ENCODE assay signal across 20 mouse cellular contexts in genomic region chr14:119847540-119847939, GRCm38 (mm10).
DNase-seq lines count a peak whose midpoint lies in the region; ATAC-seq and TF ChIP-seq lines count a peak whose summit lies in the region.
"Had no signal": no experiment of that assay in that cellular context is flagged by ENCODE, and none has a peak within 500 bp of the region (broad histone marks: within the 10 kb centered on the region; RNA-seq: fewer than 3 reads in every experiment).

No protein-coding gene starts in this region.

- peak overlapping the region; percentile 71 for H3K27ac ChIP-seq in heart, embryonic 10.5 days
- no peak overlapping the region for H3K27ac ChIP-seq in heart, embryonic 16.5 days (ENCODE audit: low read length)
- no peak overlapping the region for H3K27ac ChIP-seq in heart, adult 2 months
- no peak overlapping the region for H3K27ac ChIP-seq in lung, embryonic 14.5 days (ENCODE audit: low read depth)
- H3K27ac ChIP-seq in stomach, postnatal 0 days (replicated peaks): no peak overlapping the region
- H3K27ac ChIP-seq: forebrain, embryonic 10.5 days; hindbrain, embryonic 10.5 days; intestine, embryonic 15.5 days; midbrain, embryonic 13.5 days had no signal

- ATAC-seq in heart, embryonic 16.5 days (replicated peaks; ENCODE audit: extremely low read depth, insufficient read depth, low FRiP score): no peak
- 0 out of 2 replicates have a peak, but pooled peaks have one; percentile 28 for ATAC-seq in lung, embryonic 14.5 days (ENCODE audit: insufficient read depth)
- ATAC-seq in stomach, postnatal 0 days (ENCODE audit: low FRiP score, low TSS enrichment): no peak
- ATAC-seq: forebrain, embryonic 16.5 days; hindbrain, embryonic 16.5 days; intestine, embryonic 15.5 days; midbrain, embryonic 13.5 days had no signal

- intact Hi-C loops in heart, postnatal 10 days (cut with DNase I): no loop called here
- intact Hi-C loops in heart, adult 2 months (cut with DNase I): no loop called here

- DNase-seq in heart, embryonic 10.5 days (ENCODE audit: low spot score): no peak
- no peak for DNase-seq in heart, postnatal 10 days
- no peak for DNase-seq in heart, adult 2 months
- no peak for DNase-seq in lung, embryonic 14.5 days
- DNase-seq in lung, postnatal 25 days (ENCODE audit: low spot score): no peak
- DNase-seq in stomach, postnatal 0 days (ENCODE audit: low spot score): no peak
- DNase-seq: cerebellum, adult 11-12 months; cerebellum, postnatal 14 days; gastrocnemius, postnatal 25 days; lung, postnatal 10 days; right cerebral cortex, postnatal 14 days; spleen, adult 18-20 months had no signal

- peak overlapping the region; percentile 12; the same call in 1 of the 2 replicates for H3K4me3 ChIP-seq in heart, embryonic 10.5 days
- H3K4me3 ChIP-seq in heart, embryonic 16.5 days (ENCODE audit: low read length): peak overlapping the region; percentile 17
- H3K4me3 ChIP-seq in heart, adult 2 months: no peak overlapping the region
- no peak overlapping the region for H3K4me3 ChIP-seq in lung, embryonic 14.5 days (ENCODE audit: low read depth, low read length)
- no peak overlapping the region for H3K4me3 ChIP-seq in stomach, postnatal 0 days (ENCODE audit: low read depth, low read length)
- H3K4me3 ChIP-seq: forebrain, embryonic 10.5 days; hindbrain, embryonic 10.5 days; intestine, embryonic 15.5 days; megakaryocyte, embryonic 14.5 days; midbrain, embryonic 13.5 days had no signal

- peaks cover 16% of the 10 kb centered on the region for H3K4me1 ChIP-seq in heart, embryonic 10.5 days
- H3K4me1 ChIP-seq in heart, embryonic 16.5 days (ENCODE audit: control insufficient read depth, insufficient read depth, low read length): peaks cover 5% of the 10 kb centered on the region
- no peaks in the 10 kb centered on the region for H3K4me1 ChIP-seq in heart, adult 2 months (ENCODE audit: control insufficient read depth, insufficient read depth, low read length)
- peaks cover 5% of the 10 kb centered on the region; the same call in 1 of the 2 replicates for H3K4me1 ChIP-seq in lung, embryonic 14.5 days (ENCODE audit: insufficient read depth)
- H3K4me1 ChIP-seq in stomach, postnatal 0 days (replicated peaks; ENCODE audit: control insufficient read depth, insufficient read depth): no peaks in the 10 kb centered on the region
- H3K4me1 ChIP-seq: intestine, embryonic 15.5 days; megakaryocyte, embryonic 14.5 days had no signal

- no peak for TF ChIP-seq EP300 in heart, adult 2 months (IDR thresholded peaks at IDR 0.05; ENCODE audit: insufficient read depth, low read depth, low read length)
- no peak for TF ChIP-seq EP300 in stomach, postnatal 0 days (optimal IDR thresholded peaks at IDR 0.05)

- TF ChIP-seq POLR2A in heart, adult 2 months (IDR thresholded peaks at IDR 0.05; ENCODE audit: insufficient read depth, low read depth, low read length): no peak

- 36% methylated on average over 12 of the region's 12 CpGs for WGBS in heart, embryonic 10.5 days
- WGBS in heart, embryonic 16.5 days: 33% methylated on average over 12 of the region's 12 CpGs
- 19% methylated on average over 12 of the region's 12 CpGs for WGBS in heart, adult 2 months
- whole genome bisulfite sequencing in lung, embryonic 14.5 days: 55% methylated on average over 12 of the region's 12 CpGs
- 60% methylated on average over 12 of the region's 12 CpGs for WGBS in stomach, postnatal 0 days

- H3K79me2 ChIP-seq in heart, adult 2 months (replicated peaks; ENCODE audit: control insufficient read depth, insufficient read depth, low read length): no peaks in the 10 kb centered on the region

- no peaks in the 10 kb centered on the region for H3K27me3 ChIP-seq in heart, embryonic 10.5 days (ENCODE audit: insufficient read depth, poor library complexity, severe bottlenecking)
- no peaks in the 10 kb centered on the region for H3K27me3 ChIP-seq in heart, embryonic 16.5 days (ENCODE audit: control insufficient read depth, insufficient read depth, low read length)
- no peaks in the 10 kb centered on the region for H3K27me3 ChIP-seq in heart, adult 2 months (ENCODE audit: control insufficient read depth, insufficient read depth, low read length)
- no peaks in the 10 kb centered on the region for H3K27me3 ChIP-seq in lung, embryonic 14.5 days (ENCODE audit: insufficient read depth, low read length)
- H3K27me3 ChIP-seq in stomach, postnatal 0 days (ENCODE audit: control insufficient read depth, insufficient read depth, low read length): no peaks in the 10 kb centered on the region
- H3K27me3 ChIP-seq: intestine, embryonic 15.5 days; megakaryocyte, embryonic 14.5 days; midbrain, embryonic 13.5 days had no signal

- H3K9me3 ChIP-seq in heart, embryonic 10.5 days: no peaks in the 10 kb centered on the region
- H3K9me3 ChIP-seq in heart, embryonic 16.5 days (replicated peaks; ENCODE audit: control insufficient read depth, low read length): no peaks in the 10 kb centered on the region
- H3K9me3 ChIP-seq in lung, embryonic 14.5 days (ENCODE audit: low read depth, low read length): no peaks in the 10 kb centered on the region
- H3K9me3 ChIP-seq in stomach, postnatal 0 days (ENCODE audit: control insufficient read depth, low read length): no peaks in the 10 kb centered on the region
- H3K9me3 ChIP-seq: forebrain, embryonic 10.5 days; hindbrain, embryonic 10.5 days; intestine, embryonic 15.5 days; midbrain, embryonic 13.5 days had no signal

- TF ChIP-seq CTCF in heart, adult 2 months (IDR thresholded peaks at IDR 0.05): no peak
- TF ChIP-seq CTCF in lung, embryonic 14.5 days (IDR thresholded peaks at IDR 0.05; ENCODE audit: low read depth): no peak
- no peak for TF ChIP-seq CTCF in stomach, postnatal 0 days (IDR thresholded peaks at IDR 0.05; ENCODE audit: low read depth)

- peak overlapping the region; percentile 57 for H3K4me2 ChIP-seq in heart, embryonic 16.5 days (ENCODE audit: low read depth, low read length)
- H3K4me2 ChIP-seq in lung, embryonic 14.5 days: no peak overlapping the region
- H3K4me2 ChIP-seq in stomach, postnatal 0 days (replicated peaks; ENCODE audit: low read depth): no peak overlapping the region
- H3K4me2 ChIP-seq: intestine, embryonic 15.5 days; midbrain, embryonic 13.5 days had no signal

- H3K9ac ChIP-seq in heart, embryonic 16.5 days (ENCODE audit: low read length): peak overlapping the region; percentile 25; the same call in 1 of the 2 replicates
- no peak overlapping the region for H3K9ac ChIP-seq in heart, adult 2 months (ENCODE audit: low read depth, low read length)
- no peak overlapping the region for H3K9ac ChIP-seq in lung, embryonic 14.5 days
- H3K9ac ChIP-seq in stomach, postnatal 0 days (ENCODE audit: low read length): no peak overlapping the region
- H3K9ac ChIP-seq: intestine, embryonic 15.5 days; midbrain, embryonic 13.5 days had no signal

- no peaks in the 10 kb centered on the region for H3K36me3 ChIP-seq in heart, embryonic 10.5 days
- H3K36me3 ChIP-seq in heart, embryonic 16.5 days (ENCODE audit: control insufficient read depth, insufficient read depth): no peaks in the 10 kb centered on the region
- no peaks in the 10 kb centered on the region for H3K36me3 ChIP-seq in heart, adult 2 months (ENCODE audit: control insufficient read depth, insufficient read depth, low read length)
- no peaks in the 10 kb centered on the region for H3K36me3 ChIP-seq in lung, embryonic 14.5 days (ENCODE audit: insufficient read depth)
- no peaks in the 10 kb centered on the region for H3K36me3 ChIP-seq in stomach, postnatal 0 days (ENCODE audit: control insufficient read depth, insufficient read depth, low read length)
- H3K36me3 ChIP-seq: forebrain, embryonic 10.5 days; hindbrain, embryonic 10.5 days; intestine, embryonic 15.5 days; midbrain, embryonic 13.5 days had no signal

Comparison
In these comparisons a context has a peak if more than half of its experiments do, and no peak if none do; other contexts are left out.
1. H3K4me3 ChIP-seq: peak in heart, embryonic 10.5 days (single experiment) and heart, embryonic 16.5 days (single experiment); none in heart, adult 2 months (single experiment), lung, embryonic 14.5 days (single experiment) and stomach, postnatal 0 days (single experiment).